In the genomic region with DNA sequence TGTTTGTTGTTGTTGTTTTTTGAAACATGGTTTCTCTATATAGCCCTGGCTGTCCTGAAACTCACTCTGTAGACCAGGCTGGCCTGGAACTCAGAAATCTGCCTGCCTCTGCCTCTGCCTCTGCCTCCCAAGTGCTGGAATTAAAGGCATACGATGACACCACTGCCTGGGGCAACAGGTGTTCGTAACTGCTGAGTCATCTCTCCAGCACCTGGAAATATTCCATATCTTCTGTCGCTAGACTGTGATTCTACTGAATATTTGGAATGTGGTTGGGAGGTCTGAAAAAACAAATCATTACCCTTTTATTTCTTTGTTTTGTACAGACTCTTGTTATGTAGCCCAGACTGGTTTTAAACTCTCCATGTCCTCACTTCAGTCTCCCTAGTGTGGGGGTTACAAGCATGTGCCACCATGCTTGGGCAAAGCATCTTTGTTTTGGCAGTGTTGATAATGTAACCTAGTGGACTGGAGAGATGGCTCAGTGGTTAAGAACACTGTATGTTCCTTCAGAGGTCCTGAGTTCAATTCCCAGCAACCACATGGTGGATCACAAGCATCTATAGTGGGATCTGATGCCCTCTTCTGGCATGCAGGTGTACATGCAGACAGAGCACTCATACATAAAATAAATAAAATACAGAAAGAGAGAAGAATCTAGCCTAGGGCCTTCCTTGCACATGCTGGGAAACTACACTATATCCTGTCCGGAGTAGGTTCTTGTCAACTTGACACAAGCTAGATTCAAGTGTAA, we compare ENCODE assay signal across 20 mouse cellular contexts. TPM values are rescaled to one million over a fixed set of nuclear protein-coding genes. Genes with fewer than 3 reads are reported as not detected.
DNase-seq lines count a peak whose midpoint lies in the region; ATAC-seq and TF ChIP-seq lines count a peak whose summit lies in the region.
"Had no signal": no experiment of that assay in that cellular context is flagged by ENCODE, and none has a peak within 500 bp of the region (broad histone marks: within the 10 kb centered on the region; RNA-seq: fewer than 3 reads in every experiment).

No protein-coding gene starts in this region.

- TF ChIP-seq RAD21 in MEL (IDR thresholded peaks at IDR 0.05; ENCODE audit: low read depth, low read length): peak; percentile 54

- no peaks in the 10 kb centered on the region for H3K36me3 ChIP-seq in kidney, postnatal 0 days (ENCODE audit: insufficient read depth, low read length)
- H3K36me3 ChIP-seq in kidney, embryonic 16.5 days (ENCODE audit: insufficient read depth, low read length): no peaks in the 10 kb centered on the region
- no peaks in the 10 kb centered on the region for H3K36me3 ChIP-seq in midbrain, postnatal 0 days (ENCODE audit: insufficient read depth, low read length)
- no peaks in the 10 kb centered on the region for H3K36me3 ChIP-seq in midbrain, embryonic 10.5 days
- H3K36me3 ChIP-seq in MEL (ENCODE audit: control insufficient read depth in 1 of 2, insufficient read depth in 2 of 2, low read length in 2 of 2): peaks cover 0 to 19% of the 10 kb centered on the region in 2 experiments; a peak in 2 of 4 replicates
- no peaks in the 10 kb centered on the region for H3K36me3 ChIP-seq in limb, embryonic 10.5 days
- H3K36me3 ChIP-seq: forebrain, embryonic 12.5 days; heart, embryonic 13.5 days; limb, embryonic 12.5 days; stomach, embryonic 15.5 days had no signal

- H3K4me2 ChIP-seq in kidney, postnatal 0 days (ENCODE audit: low read length): no peak overlapping the region
- no peak overlapping the region for H3K4me2 ChIP-seq in kidney, embryonic 16.5 days (replicated peaks; ENCODE audit: low read depth, low read length)
- no peak overlapping the region for H3K4me2 ChIP-seq in midbrain, postnatal 0 days (ENCODE audit: low read depth, low read length, poor library complexity, severe bottlenecking)
- H3K4me2 ChIP-seq: forebrain, embryonic 12.5 days; heart, embryonic 13.5 days; limb, embryonic 12.5 days; stomach, embryonic 15.5 days had no signal

- H3K4me3 ChIP-seq in kidney, postnatal 0 days (replicated peaks; ENCODE audit: low read depth, low read length): no peak overlapping the region
- H3K4me3 ChIP-seq in kidney, embryonic 16.5 days (ENCODE audit: low read length): no peak overlapping the region
- H3K4me3 ChIP-seq in midbrain, postnatal 0 days (ENCODE audit: low read depth, low read length): no peak overlapping the region
- H3K4me3 ChIP-seq in midbrain, embryonic 10.5 days: no peak overlapping the region
- H3K4me3 ChIP-seq in MEL (ENCODE audit: control insufficient read depth in 1 of 2, insufficient read depth in 1 of 2, low read depth in 2 of 2, low read length in 2 of 2): no peak overlapping the region
- no peak overlapping the region for H3K4me3 ChIP-seq in limb, embryonic 10.5 days
- H3K4me3 ChIP-seq: forebrain, embryonic 12.5 days; heart, embryonic 13.5 days; limb, embryonic 12.5 days; stomach, embryonic 15.5 days had no signal

- no peaks in the 10 kb centered on the region; the same call in 1 of the 2 replicates for H3K79me2 ChIP-seq in MEL (ENCODE audit: control insufficient read depth, insufficient read depth, low read length, poor library complexity)

- TF ChIP-seq CTCF in kidney, postnatal 0 days (IDR thresholded peaks at IDR 0.05; ENCODE audit: low read depth): peak; percentile 42
- peak; percentile 39; the same call in 1 of the 2 replicates for TF ChIP-seq CTCF in midbrain, postnatal 0 days (IDR thresholded peaks at IDR 0.05)
- peak in 2 of 3 experiments; percentile 47 to 54; a peak in 4 of 6 replicates for TF ChIP-seq CTCF in MEL (IDR thresholded peaks at IDR 0.05 in 2 of 3, conservative IDR thresholded peaks at IDR 0.05 in 1 of 3; ENCODE audit: control insufficient read depth in 1 of 3, insufficient read depth in 1 of 3, low read depth in 2 of 3, low read length in 3 of 3, poor library complexity in 1 of 3, severe bottlenecking in 1 of 3)

- ATAC-seq in kidney, postnatal 0 days (replicated peaks; ENCODE audit: low FRiP score, low read depth): no peak
- ATAC-seq in kidney, embryonic 16.5 days (ENCODE audit: low FRiP score, low TSS enrichment): no peak
- ATAC-seq in midbrain, postnatal 0 days (ENCODE audit: low FRiP score): no peak
- ATAC-seq in activated CD4-positive, CD25-positive, alpha-beta regulatory T cell, adult 4 months: no peak
- ATAC-seq: midbrain, embryonic 16.5 days had no signal

- no peak for DNase-seq in kidney, postnatal 0 days (ENCODE audit: low spot score)
- no peak for DNase-seq in midbrain, postnatal 0 days (ENCODE audit: low spot score)
- no peak for DNase-seq in midbrain, embryonic 10.5 days (ENCODE audit: low spot score)
- DNase-seq in MEL (ENCODE audit: low read depth, low spot score): peak; percentile 47
- DNase-seq in limb, embryonic 10.5 days (ENCODE audit: low spot score): no peak
- DNase-seq: adrenal gland, adult 8-10 months; cerebellum, adult 11 months; cerebellum, postnatal 36 days; lung, adult 2 months had no signal

- TF ChIP-seq POLR2A in MEL (IDR thresholded peaks at IDR 0.05; ENCODE audit: control insufficient read depth in 1 of 2, insufficient read depth in 1 of 2, low read depth in 1 of 2, low read length in 2 of 2, poor library complexity in 1 of 2): no peak

- TF ChIP-seq EP300 in MEL (IDR thresholded peaks at IDR 0.05; ENCODE audit: low read depth in 1 of 2, low read length in 2 of 2): no peak

- no peaks in the 10 kb centered on the region for H3K27me3 ChIP-seq in kidney, postnatal 0 days (ENCODE audit: insufficient read depth, low read length)
- H3K27me3 ChIP-seq in kidney, embryonic 16.5 days (ENCODE audit: insufficient read depth, low read length): no peaks in the 10 kb centered on the region
- no peaks in the 10 kb centered on the region for H3K27me3 ChIP-seq in midbrain, postnatal 0 days (ENCODE audit: insufficient read depth, low read length)
- H3K27me3 ChIP-seq in midbrain, embryonic 10.5 days (ENCODE audit: low read depth, poor library complexity, severe bottlenecking): no peaks in the 10 kb centered on the region
- H3K27me3 ChIP-seq in MEL (ENCODE audit: control insufficient read depth in 1 of 2, insufficient read depth in 2 of 2, low read length in 2 of 2): no peaks in the 10 kb centered on the region
- no peaks in the 10 kb centered on the region for H3K27me3 ChIP-seq in limb, embryonic 10.5 days (ENCODE audit: low read depth, poor library complexity, severe bottlenecking)
- H3K27me3 ChIP-seq: forebrain, embryonic 12.5 days; heart, embryonic 13.5 days; limb, embryonic 12.5 days; stomach, embryonic 15.5 days had no signal

- WGBS in kidney, postnatal 0 days: 83% methylated on average over 4 of the region's 4 CpGs
- 79% methylated on average over 4 of the region's 4 CpGs for WGBS in kidney, embryonic 16.5 days
- 87% methylated on average over 4 of the region's 4 CpGs for WGBS in midbrain, postnatal 0 days
- 89% methylated on average over 4 of the region's 4 CpGs for WGBS in midbrain, embryonic 10.5 days
- WGBS in limb, embryonic 10.5 days: 91% methylated on average over 4 of the region's 4 CpGs

- H3K27ac ChIP-seq in kidney, postnatal 0 days: no peak overlapping the region
- H3K27ac ChIP-seq in kidney, embryonic 16.5 days (ENCODE audit: low read length): no peak overlapping the region
- no peak overlapping the region for H3K27ac ChIP-seq in midbrain, postnatal 0 days (ENCODE audit: low read depth, low read length)
- no peak overlapping the region for H3K27ac ChIP-seq in midbrain, embryonic 10.5 days (replicated peaks)
- H3K27ac ChIP-seq in MEL (ENCODE audit: control insufficient read depth, low read depth, low read length): no peak overlapping the region
- no peak overlapping the region for H3K27ac ChIP-seq in limb, embryonic 10.5 days
- H3K27ac ChIP-seq: forebrain, embryonic 12.5 days; heart, embryonic 13.5 days; limb, embryonic 12.5 days; stomach, embryonic 15.5 days had no signal

- H3K4me1 ChIP-seq in kidney, postnatal 0 days (replicated peaks; ENCODE audit: insufficient read depth, low read length): peaks cover 8% of the 10 kb centered on the region; the same call in 1 of the 2 replicates
- H3K4me1 ChIP-seq in kidney, embryonic 16.5 days (ENCODE audit: insufficient read depth, low read length): peaks cover 12% of the 10 kb centered on the region
- H3K4me1 ChIP-seq in midbrain, postnatal 0 days (ENCODE audit: insufficient read depth, low read length): no peaks in the 10 kb centered on the region
- H3K4me1 ChIP-seq in midbrain, embryonic 10.5 days: peaks cover 10% of the 10 kb centered on the region
- H3K4me1 ChIP-seq in MEL (ENCODE audit: control insufficient read depth in 1 of 2, insufficient read depth in 2 of 2, low read length in 2 of 2): peaks cover 11 to 27% of the 10 kb centered on the region in 2 experiments
- H3K4me1 ChIP-seq in limb, embryonic 10.5 days: no peaks in the 10 kb centered on the region; the same call in 1 of the 2 replicates
- H3K4me1 ChIP-seq: limb, embryonic 12.5 days had no signal

- H3K9ac ChIP-seq in kidney, postnatal 0 days (ENCODE audit: low read depth, low read length): no peak overlapping the region
- H3K9ac ChIP-seq in kidney, embryonic 16.5 days (replicated peaks; ENCODE audit: low read length): no peak overlapping the region
- H3K9ac ChIP-seq in midbrain, postnatal 0 days (replicated peaks; ENCODE audit: low read length, poor library complexity, severe bottlenecking): no peak overlapping the region
- H3K9ac ChIP-seq in MEL (ENCODE audit: control insufficient read depth, low read depth, low read length, poor library complexity, severe bottlenecking): no peak overlapping the region
- H3K9ac ChIP-seq: forebrain, embryonic 12.5 days; heart, embryonic 13.5 days; limb, embryonic 12.5 days; stomach, embryonic 15.5 days had no signal

- no peaks in the 10 kb centered on the region for H3K9me3 ChIP-seq in kidney, postnatal 0 days (replicated peaks; ENCODE audit: low read length)
- no peaks in the 10 kb centered on the region for H3K9me3 ChIP-seq in kidney, embryonic 16.5 days (ENCODE audit: low read length)
- H3K9me3 ChIP-seq in midbrain, postnatal 0 days (ENCODE audit: low read length): no peaks in the 10 kb centered on the region
- no peaks in the 10 kb centered on the region for H3K9me3 ChIP-seq in midbrain, embryonic 10.5 days (replicated peaks)
- H3K9me3 ChIP-seq in MEL (replicated peaks; ENCODE audit: insufficient read depth, low read length): no peaks in the 10 kb centered on the region
- H3K9me3 ChIP-seq in limb, embryonic 10.5 days (replicated peaks): no peaks in the 10 kb centered on the region
- H3K9me3 ChIP-seq: forebrain, embryonic 12.5 days; G1E; heart, embryonic 13.5 days; limb, embryonic 12.5 days; stomach, embryonic 15.5 days had no signal

RNA-seq across cellular contexts. Expression of a gene that starts 10.1 kb away (rescaled TPM):
- 27.5 and 28.9 TPM in 2 replicates for polyA plus RNA-seq in kidney, postnatal 0 days (2015; fragmentation: Nextera tagmentation; extraction: Ambion mirVana)
- 19.7 and 21.4 TPM in 2 replicates for polyA plus RNA-seq in kidney, embryonic 16.5 days (2015; fragmentation: Nextera tagmentation; extraction: Ambion mirVana)
- total RNA-seq in midbrain, postnatal 0 days (2014; rRNA removed): 4.2 and 7.2 TPM in 2 replicates
- polyA plus RNA-seq in midbrain, postnatal 0 days (2015; fragmentation: Nextera tagmentation; extraction: Ambion mirVana): 3.9 and 4.4 TPM in 2 replicates
- 3.0 and 5.2 TPM in 2 replicates for polyA plus RNA-seq in midbrain, embryonic 10.5 days (2016; fragmentation: Nextera tagmentation; extraction: Ambion mirVana)
- 19.4 and 19.8 TPM in 2 replicates for total RNA-seq in MEL (2012; rRNA removed)
- polyA plus RNA-seq in MEL (2012; ENCODE audit: insufficient read depth in 1 of 2, insufficient read length in 2 of 2, low read depth in 1 of 2, low replicate concordance in 2 of 2, missing spikeins in 1 of 2): 10 to 100 TPM in 1 of 2 experiments, not detected in 1; 20.6 TPM
- polyA plus RNA-seq in activated CD4-positive, CD25-positive, alpha-beta regulatory T cell, adult 4 months (2017; shearing (Covaris generic)): 10 to 100 TPM; 12.5 to 18.3 TPM
- polyA plus RNA-seq in limb, embryonic 10.5 days (2016; fragmentation: Nextera tagmentation; extraction: Ambion mirVana): 3.3 and 4.0 TPM in 2 replicates

RNA-seq across cellular contexts. Expression of a gene that starts 12.0 kb away (rescaled TPM):
- polyA plus RNA-seq in kidney, postnatal 0 days (2015; fragmentation: Nextera tagmentation; extraction: Ambion mirVana): 0.21 and 0.65 TPM in 2 replicates
- polyA plus RNA-seq in kidney, embryonic 16.5 days (2015; fragmentation: Nextera tagmentation; extraction: Ambion mirVana): 1.2 TPM in 1 of 2 replicates, not detected in the other
- 2.4 TPM in 1 of 2 replicates, not detected in the other for total RNA-seq in midbrain, postnatal 0 days (2014; rRNA removed)
- 0.66 TPM in 1 of 2 replicates, not detected in the other for polyA plus RNA-seq in midbrain, postnatal 0 days (2015; fragmentation: Nextera tagmentation; extraction: Ambion mirVana)
- 0.19 and 0.25 TPM in 2 replicates for polyA plus RNA-seq in midbrain, embryonic 10.5 days (2016; fragmentation: Nextera tagmentation; extraction: Ambion mirVana)
- total RNA-seq in MEL (2012; rRNA removed): 0.39 TPM in 1 of 2 replicates, not detected in the other
- 1 to 10 TPM in 1 of 2 experiments, not detected in 1; 4.5 TPM for polyA plus RNA-seq in MEL (2012; ENCODE audit: insufficient read depth in 1 of 2, insufficient read length in 2 of 2, low read depth in 1 of 2, low replicate concordance in 2 of 2, missing spikeins in 1 of 2)
- polyA plus RNA-seq in activated CD4-positive, CD25-positive, alpha-beta regulatory T cell, adult 4 months (2017; shearing (Covaris generic)): not detected
- 0.90 TPM in 1 of 2 replicates, not detected in the other for polyA plus RNA-seq in limb, embryonic 10.5 days (2016; fragmentation: Nextera tagmentation; extraction: Ambion mirVana)
- total RNA-seq: G1E; hematopoietic stem cell, adult 5-6 weeks; left cerebral cortex, adult 18-20 months; megakaryocyte progenitor cell, adult 5-6 weeks had no signal
- polyA plus RNA-seq: stomach, embryonic 15.5 days had no signal

RNA-seq across cellular contexts. Expression of a gene that starts 12.9 kb away (rescaled TPM):
- polyA plus RNA-seq in kidney, postnatal 0 days (2015; fragmentation: Nextera tagmentation; extraction: Ambion mirVana): 19.4 and 25.0 TPM in 2 replicates
- polyA plus RNA-seq in kidney, embryonic 16.5 days (2015; fragmentation: Nextera tagmentation; extraction: Ambion mirVana): 61.3 and 88.7 TPM in 2 replicates
- total RNA-seq in midbrain, postnatal 0 days (2014; rRNA removed): 5.3 TPM in 1 of 2 replicates, not detected in the other
- polyA plus RNA-seq in midbrain, postnatal 0 days (2015; fragmentation: Nextera tagmentation; extraction: Ambion mirVana): 33.1 and 41.1 TPM in 2 replicates
- 103 and 104 TPM in 2 replicates for polyA plus RNA-seq in midbrain, embryonic 10.5 days (2016; fragmentation: Nextera tagmentation; extraction: Ambion mirVana)
- 55.4 and 60.2 TPM in 2 replicates for total RNA-seq in MEL (2012; rRNA removed)
- polyA plus RNA-seq in MEL (2012; ENCODE audit: insufficient read depth in 1 of 2, insufficient read length in 2 of 2, low read depth in 1 of 2, low replicate concordance in 2 of 2, missing spikeins in 1 of 2): 10 to 100 TPM in 1 of 2 experiments, not detected in 1; 85.9 TPM
- polyA plus RNA-seq in activated CD4-positive, CD25-positive, alpha-beta regulatory T cell, adult 4 months (2017; shearing (Covaris generic)): 10 to 100 TPM; 39.6 to 56.7 TPM
- 88.5 and 95.0 TPM in 2 replicates for polyA plus RNA-seq in limb, embryonic 10.5 days (2016; fragmentation: Nextera tagmentation; extraction: Ambion mirVana)

RNA-seq across cellular contexts. Expression of a gene that starts 16.6 kb away (rescaled TPM):
- polyA plus RNA-seq in kidney, postnatal 0 days (2015; fragmentation: Nextera tagmentation; extraction: Ambion mirVana): 44.2 and 53.8 TPM in 2 replicates
- 34.7 and 51.6 TPM in 2 replicates for polyA plus RNA-seq in kidney, embryonic 16.5 days (2015; fragmentation: Nextera tagmentation; extraction: Ambion mirVana)
- total RNA-seq in midbrain, postnatal 0 days (2014; rRNA removed): 52.3 and 55.5 TPM in 2 replicates
- polyA plus RNA-seq in midbrain, postnatal 0 days (2015; fragmentation: Nextera tagmentation; extraction: Ambion mirVana): 45.3 and 55.5 TPM in 2 replicates
- polyA plus RNA-seq in midbrain, embryonic 10.5 days (2016; fragmentation: Nextera tagmentation; extraction: Ambion mirVana): 46.2 and 55.1 TPM in 2 replicates
- 13.8 and 20.5 TPM in 2 replicates for total RNA-seq in MEL (2012; rRNA removed)
- 10 to 100 TPM in 1 of 2 experiments, not detected in 1; 27.2 TPM for polyA plus RNA-seq in MEL (2012; ENCODE audit: insufficient read depth in 1 of 2, insufficient read length in 2 of 2, low read depth in 1 of 2, low replicate concordance in 2 of 2, missing spikeins in 1 of 2)
- 10 to 100 TPM; 26.4 to 31.8 TPM for polyA plus RNA-seq in activated CD4-positive, CD25-positive, alpha-beta regulatory T cell, adult 4 months (2017; shearing (Covaris generic))
- 30.8 and 44.7 TPM in 2 replicates for polyA plus RNA-seq in limb, embryonic 10.5 days (2016; fragmentation: Nextera tagmentation; extraction: Ambion mirVana)

RNA-seq across cellular contexts. Expression of a gene that starts 16.7 kb away (rescaled TPM):
- polyA plus RNA-seq in kidney, postnatal 0 days (2015; fragmentation: Nextera tagmentation; extraction: Ambion mirVana): 2.5 and 2.7 TPM in 2 replicates
- polyA plus RNA-seq in kidney, embryonic 16.5 days (2015; fragmentation: Nextera tagmentation; extraction: Ambion mirVana): 5.4 and 6.0 TPM in 2 replicates
- 102 and 155 TPM in 2 replicates for total RNA-seq in midbrain, postnatal 0 days (2014; rRNA removed)
- polyA plus RNA-seq in midbrain, postnatal 0 days (2015; fragmentation: Nextera tagmentation; extraction: Ambion mirVana): 109 and 124 TPM in 2 replicates
- 2.9 and 4.4 TPM in 2 replicates for polyA plus RNA-seq in midbrain, embryonic 10.5 days (2016; fragmentation: Nextera tagmentation; extraction: Ambion mirVana)
- 0.12 and 0.13 TPM in 2 replicates for total RNA-seq in MEL (2012; rRNA removed)
- polyA plus RNA-seq in MEL (2012; ENCODE audit: insufficient read depth in 1 of 2, insufficient read length in 2 of 2, low read depth in 1 of 2, low replicate concordance in 2 of 2, missing spikeins in 1 of 2): 1 to 10 TPM in 1 of 2 experiments, not detected in 1; 1.4 TPM
- polyA plus RNA-seq in activated CD4-positive, CD25-positive, alpha-beta regulatory T cell, adult 4 months (2017; shearing (Covaris generic)): 1 to 10 TPM in 1 of 2 experiments, not detected in 1; 2.1 TPM
- polyA plus RNA-seq in limb, embryonic 10.5 days (2016; fragmentation: Nextera tagmentation; extraction: Ambion mirVana): 2.9 and 4.4 TPM in 2 replicates
